Mouse (Mus musculus): ENCODE measurements at regions not wholly inside any gene's neighbourhood (a gene's known extent, or its start where the extent isn't known, plus 50 kb on each side); places are given as distances from the start of the nearest gene placed in this dataset.

GRCm38 (mm10) chr6:144938613-144939236 lies 137.3 kb downstream of the Bcat1 start:
- TF ChIP-seq TAL1 (IDR thresholded peaks at IDR 0.05; ENCODE audit: low read length) (no peak), GATA1 (IDR thresholded peaks at IDR 0.05; ENCODE audit: low read length) (no peak)
